Mouse (Mus musculus): ENCODE data around the gene H6pd.

- TF ChIP-seq POLR2A (IDR thresholded peaks at IDR 0.05; ENCODE audit: insufficient read depth, low read length), result no peak
- TF ChIP-seq CTCF (IDR thresholded peaks at IDR 0.05; ENCODE audit: low read depth, low read length), result no peak
- no peak for TF ChIP-seq EP300 (IDR thresholded peaks at IDR 0.05; ENCODE audit: insufficient read depth, low read depth, low read length)
Observed at GRCm38 (mm10) chr4:149990212-149990953, 18.4 kb downstream of the H6pd start.

Data from ES-Bruce4 (cell line).